Comparison of ENCODE assay signal across 8 mouse cellular contexts in the genomic region with DNA sequence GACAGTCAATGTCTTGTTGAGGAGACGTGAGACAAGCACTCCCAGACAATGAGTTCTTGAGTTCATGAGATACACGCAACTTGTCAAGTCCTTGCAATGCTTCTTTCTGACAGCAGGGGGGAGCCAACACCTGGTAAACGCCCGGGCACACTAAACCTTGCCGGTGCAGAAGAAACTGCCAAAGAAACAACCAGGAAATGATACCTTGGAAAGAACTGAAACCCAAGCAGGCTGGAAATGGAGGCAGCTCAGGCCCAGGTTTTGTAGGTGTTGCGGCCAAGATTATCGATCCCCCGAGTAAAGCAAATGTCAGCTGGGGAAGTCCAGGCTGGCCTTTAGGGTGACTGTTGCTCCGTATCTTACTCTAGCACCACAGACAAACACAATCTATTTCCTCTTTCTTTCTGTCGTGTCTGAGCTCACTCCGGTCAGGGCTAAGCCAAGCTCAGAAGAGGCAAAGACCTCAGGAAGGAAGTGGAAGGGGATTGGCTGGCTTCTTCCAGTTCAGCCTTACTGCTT. TPM values are rescaled to one million over a fixed set of nuclear protein-coding genes. Genes with fewer than 3 reads are reported as not detected.
DNase-seq lines count a peak whose midpoint lies in the region; ATAC-seq and TF ChIP-seq lines count a peak whose summit lies in the region.

No protein-coding gene starts in this region.

- ATAC-seq in activated CD4-positive, CD25-positive, alpha-beta regulatory T cell, adult 4 months = peak; percentile 84
- peak; percentile 97 for ATAC-seq in megakaryocyte-erythroid progenitor cell, adult 5-6 weeks (replicated peaks; ENCODE audit: low FRiP score, low TSS enrichment, poor library complexity, severe bottlenecking)

- peak; percentile 53 to 78 for DNase-seq in cerebellum, postnatal 4 days (ENCODE audit: low spot score in 2 of 2)
- peak; percentile 80 for DNase-seq in gastrocnemius, adult 2 months
- peak; percentile 93 for DNase-seq in induced T-regulatory cell, adult 2 months (ENCODE audit: low read depth)
- DNase-seq in left cerebral cortex, postnatal 14 days (ENCODE audit: low spot score in 2 of 2) = peak; percentile 72 to 84
- peak; percentile 77 for DNase-seq in right cerebral cortex, postnatal 14 days
- DNase-seq in urinary bladder, postnatal 36 days (ENCODE audit: low spot score in 2 of 2) = peak; percentile 65 to 82

- peak; percentile 98 for TF ChIP-seq CTCF in gastrocnemius, adult 2 months (IDR thresholded peaks at IDR 0.05)

- peak overlapping the region; percentile 63 for H3K4me3 ChIP-seq in gastrocnemius, adult 2 months

- intact Hi-C loops in gastrocnemius, adult 2 months (cut with DNase I) = loop anchor here (1.0 kb wide), 2 partner anchors 89 to 455 kb away; no protein-coding TSS in a partner anchor
- intact Hi-C loops in left cerebral cortex, postnatal 14 days (cut with DNase I) = loop anchor here (1.0 kb wide), 1 partner anchor 89 kb away; no protein-coding TSS in a partner anchor

- H3K27ac ChIP-seq in gastrocnemius, adult 2 months = peak overlapping the region; percentile 83

RNA-seq across cellular contexts. Expression of gene Tspan2, which starts 19.2 kb away (rescaled TPM):
- polyA plus RNA-seq in activated CD4-positive, CD25-positive, alpha-beta regulatory T cell, adult 4 months (2017; shearing (Covaris generic)) = 1 to 10 TPM; 1.0 to 1.8 TPM
- 1 to 10 TPM; 4.3 to 5.2 TPM for total RNA-seq in gastrocnemius, adult 2 months (2021)
- 10 to 100 TPM; 58.0 to 82.8 TPM for total RNA-seq in left cerebral cortex, postnatal 14 days (2021)
- 1.3 and 1.6 TPM in 2 replicates for total RNA-seq in megakaryocyte-erythroid progenitor cell, adult 5-6 weeks (2014; fragmentation: Nextera tagmentation)
- 1.0 TPM in 1 of 2 replicates, not detected in the other for total RNA-seq in megakaryocyte-erythroid progenitor cell, adult 5-6 weeks (2017)

Comparison
In these comparisons a context has a peak if more than half of its experiments do, and no peak if none do; other contexts are left out.
1. Peak in every context shown above with its lines: DNase-seq, ATAC-seq, H3K4me3 ChIP-seq and H3K27ac ChIP-seq.
2. RNA of gene Tspan2, which starts 19.2 kb away (total RNA-seq): 58.0 to 82.8 TPM in left cerebral cortex, postnatal 14 days; 4.3 to 5.2 TPM in gastrocnemius, adult 2 months and 1.0 to 1.6 TPM in megakaryocyte-erythroid progenitor cell, adult 5-6 weeks; every median in the first group is over 4 times any median in the second.